Mouse (Mus musculus): ENCODE results near the gene Opcml. TPM values are rescaled to one million over a fixed set of nuclear protein-coding genes. Genes with fewer than 3 reads are reported as not detected.

The Opcml gene
- total RNA-seq, 1 experiment: 0.49 TPM

DNA sequence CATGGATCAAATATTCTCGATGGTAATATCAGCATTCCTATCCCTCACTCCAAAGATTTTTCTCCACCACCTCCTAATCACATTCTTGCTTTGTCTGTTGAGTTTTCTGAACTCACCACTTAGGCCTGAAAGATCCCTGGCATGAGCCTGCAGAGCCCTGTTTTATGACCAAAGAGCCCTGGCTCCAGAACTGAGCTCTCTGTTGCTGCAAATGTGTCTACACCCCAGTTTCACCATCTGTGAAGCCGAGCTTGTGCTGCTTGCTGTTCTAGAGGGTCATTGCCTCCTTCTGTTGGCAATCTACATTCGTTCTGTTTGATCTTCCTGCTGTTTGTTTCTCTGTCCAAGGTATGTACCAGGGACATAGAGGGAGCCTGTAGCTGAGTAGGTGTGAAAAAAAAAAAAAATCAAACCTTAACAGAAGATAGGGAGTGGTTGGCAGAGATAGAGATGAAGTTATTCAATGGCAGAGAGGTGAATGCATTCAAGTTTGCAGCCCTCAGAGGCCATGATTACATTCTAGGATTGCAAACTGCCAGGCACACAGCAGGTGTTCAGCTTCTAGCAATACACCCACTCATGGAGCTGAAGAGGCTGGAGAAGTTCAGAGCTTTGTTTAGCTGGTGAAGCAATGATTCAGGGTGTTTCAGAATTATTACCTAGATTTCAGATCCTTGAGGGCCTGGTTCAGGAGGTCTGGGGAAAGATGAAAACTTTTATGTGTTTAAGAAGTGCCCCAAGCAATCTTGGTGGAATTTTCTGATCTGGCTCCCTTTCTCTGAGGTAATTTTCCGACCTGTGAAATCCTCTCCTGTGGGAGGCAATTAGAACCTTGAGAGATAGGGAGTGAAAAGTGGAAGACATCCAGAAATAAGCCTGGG is 133.6 kb downstream of the Opcml start:
- in situ Hi-C loops (cut with MboI; ENCODE audit: low sequenced_read_pairs in 2 of 2, unreplicated experiment in 2 of 2): no loop called here
- Histone ChIP-seq H3K36me3 (ENCODE audit: control insufficient read depth, insufficient read depth, low read length, poor library complexity, severe bottlenecking) (no peaks in the 10 kb centered on the region), H3K9me3 (ENCODE audit: control insufficient read depth, insufficient read depth, low read depth, low read length) (no peaks in the 10 kb centered on the region), H3K4me3 (ENCODE audit: insufficient read depth in 1 of 2, low read depth in 1 of 2, low read length in 2 of 2, poor library complexity in 1 of 2, severe bottlenecking in 1 of 2) (no peak overlapping the region), H3K9ac (ENCODE audit: insufficient read depth, low read depth, low read length, poor library complexity, severe bottlenecking) (no peak overlapping the region), H3K27ac (ENCODE audit: insufficient read depth, low read depth, low read length, poor library complexity, severe bottlenecking) (no peak overlapping the region), H3K4me1 (ENCODE audit: control insufficient read depth in 2 of 2, insufficient read depth in 2 of 2, low read length in 2 of 2, poor library complexity in 1 of 2) (no peaks in the 10 kb centered on the region)
- DNase-seq (ENCODE audit: low read depth, low spot score): no peak
- TF ChIP-seq CHD2 (IDR thresholded peaks at IDR 0.05; ENCODE audit: low read depth, low read length): no peak
- TF ChIP-seq ZC3H11A (IDR thresholded peaks at IDR 0.05; ENCODE audit: borderline replicate concordance, low read depth, low read length): no peak
- TF ChIP-seq MAFK (IDR thresholded peaks at IDR 0.05; ENCODE audit: insufficient read depth, low read depth, low read length): no peak
- no peak for TF ChIP-seq ZNF384 (IDR thresholded peaks at IDR 0.05; ENCODE audit: low read depth, low read length)
- no peak for TF ChIP-seq HCFC1 (IDR thresholded peaks at IDR 0.05; ENCODE audit: borderline replicate concordance, insufficient read depth, low read length)

GRCm38 (mm10) chr9:27925650-27926049 is 135.1 kb downstream of the Opcml start:
- H3K4me1 ChIP-seq (ENCODE audit: control insufficient read depth in 2 of 2, insufficient read depth in 2 of 2, low read length in 2 of 2, poor library complexity in 1 of 2): no peaks in the 10 kb centered on the region
- no peak for TF ChIP-seq CHD2 (IDR thresholded peaks at IDR 0.05; ENCODE audit: low read depth, low read length)
- no peak for TF ChIP-seq HCFC1 (IDR thresholded peaks at IDR 0.05; ENCODE audit: borderline replicate concordance, insufficient read depth, low read length)
- no peak for TF ChIP-seq MAFK (IDR thresholded peaks at IDR 0.05; ENCODE audit: insufficient read depth, low read depth, low read length)
- TF ChIP-seq ZC3H11A (IDR thresholded peaks at IDR 0.05; ENCODE audit: borderline replicate concordance, low read depth, low read length): no peak
- TF ChIP-seq ZNF384 (IDR thresholded peaks at IDR 0.05; ENCODE audit: low read depth, low read length): no peak
- in situ Hi-C loops (cut with MboI; ENCODE audit: low sequenced_read_pairs in 2 of 2, unreplicated experiment in 2 of 2): no loop called here

GRCm38 (mm10) chr9:27937253-27937652 is 146.7 kb downstream of the Opcml start:
- Histone ChIP-seq H3K4me3 (ENCODE audit: insufficient read depth in 1 of 2, low read depth in 1 of 2, low read length in 2 of 2, poor library complexity in 1 of 2, severe bottlenecking in 1 of 2) (no peak overlapping the region), H3K9ac (ENCODE audit: insufficient read depth, low read depth, low read length, poor library complexity, severe bottlenecking) (no peak overlapping the region), H3K9me3 (ENCODE audit: control insufficient read depth, insufficient read depth, low read depth, low read length) (no peaks in the 10 kb centered on the region), H3K36me3 (ENCODE audit: control insufficient read depth, insufficient read depth, low read length, poor library complexity, severe bottlenecking) (no peaks in the 10 kb centered on the region), H3K4me1 (ENCODE audit: control insufficient read depth in 2 of 2, insufficient read depth in 2 of 2, low read length in 2 of 2, poor library complexity in 1 of 2) (no peaks in the 10 kb centered on the region), H3K27ac (ENCODE audit: insufficient read depth, low read depth, low read length, poor library complexity, severe bottlenecking) (no peak overlapping the region)
- TF ChIP-seq MAFK (IDR thresholded peaks at IDR 0.05; ENCODE audit: insufficient read depth, low read depth, low read length): no peak
- DNase-seq (ENCODE audit: low read depth, low spot score): no peak
- in situ Hi-C loops (cut with MboI; ENCODE audit: low sequenced_read_pairs in 2 of 2, unreplicated experiment in 2 of 2): no loop called here

More at GRCm38 (mm10) chr9:27925650-27926049, 135.1 kb downstream of the Opcml start:
- no peak overlapping the region for H3K27ac ChIP-seq (ENCODE audit: insufficient read depth, low read depth, low read length, poor library complexity, severe bottlenecking)
- no peaks in the 10 kb centered on the region for H3K36me3 ChIP-seq (ENCODE audit: control insufficient read depth, insufficient read depth, low read length, poor library complexity, severe bottlenecking)
- H3K9me3 ChIP-seq (ENCODE audit: control insufficient read depth, insufficient read depth, low read depth, low read length): no peaks in the 10 kb centered on the region
- no peak for DNase-seq (ENCODE audit: low read depth, low spot score)
- no peak overlapping the region for H3K4me3 ChIP-seq (ENCODE audit: insufficient read depth in 1 of 2, low read depth in 1 of 2, low read length in 2 of 2, poor library complexity in 1 of 2, severe bottlenecking in 1 of 2)
- H3K9ac ChIP-seq (ENCODE audit: insufficient read depth, low read depth, low read length, poor library complexity, severe bottlenecking): no peak overlapping the region

DNA sequence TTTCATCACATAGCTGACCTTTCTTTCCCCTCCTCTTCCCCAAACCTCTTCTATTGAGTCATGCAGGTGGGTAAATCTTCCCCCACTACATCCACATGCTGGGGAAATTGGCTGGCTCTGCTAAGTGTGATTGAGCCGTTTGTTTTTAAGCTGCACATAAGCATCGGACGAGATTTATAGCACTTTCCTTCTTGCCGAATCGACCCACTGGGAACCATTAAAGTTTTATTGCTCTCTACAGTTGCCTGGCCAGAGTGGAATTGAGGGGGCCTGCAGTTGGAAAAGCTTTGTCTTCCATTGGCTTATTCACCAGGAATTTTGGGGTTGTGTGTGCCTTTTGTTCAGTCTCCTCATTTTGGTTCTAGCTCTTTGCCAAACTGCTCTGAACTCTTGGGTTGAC is 147.1 kb downstream of the Opcml start:
- TF ChIP-seq ZNF384 (IDR thresholded peaks at IDR 0.05; ENCODE audit: low read depth, low read length) (no peak), HCFC1 (IDR thresholded peaks at IDR 0.05; ENCODE audit: borderline replicate concordance, insufficient read depth, low read length) (no peak), MAFK (IDR thresholded peaks at IDR 0.05; ENCODE audit: insufficient read depth, low read depth, low read length) (no peak), ZC3H11A (IDR thresholded peaks at IDR 0.05; ENCODE audit: borderline replicate concordance, low read depth, low read length) (no peak), CHD2 (IDR thresholded peaks at IDR 0.05; ENCODE audit: low read depth, low read length) (no peak)
- Histone ChIP-seq H3K4me1 (ENCODE audit: control insufficient read depth in 2 of 2, insufficient read depth in 2 of 2, low read length in 2 of 2, poor library complexity in 1 of 2) (no peaks in the 10 kb centered on the region), H3K27ac (ENCODE audit: insufficient read depth, low read depth, low read length, poor library complexity, severe bottlenecking) (no peak overlapping the region), H3K9me3 (ENCODE audit: control insufficient read depth, insufficient read depth, low read depth, low read length) (no peaks in the 10 kb centered on the region), H3K9ac (ENCODE audit: insufficient read depth, low read depth, low read length, poor library complexity, severe bottlenecking) (no peak overlapping the region), H3K36me3 (ENCODE audit: control insufficient read depth, insufficient read depth, low read length, poor library complexity, severe bottlenecking) (no peaks in the 10 kb centered on the region), H3K4me3 (ENCODE audit: insufficient read depth in 1 of 2, low read depth in 1 of 2, low read length in 2 of 2, poor library complexity in 1 of 2, severe bottlenecking in 1 of 2) (no peak overlapping the region)
- DNase-seq (ENCODE audit: low read depth, low spot score): no peak
- in situ Hi-C loops (cut with MboI; ENCODE audit: low sequenced_read_pairs in 2 of 2, unreplicated experiment in 2 of 2): no loop called here
